Mouse (Mus musculus) C2C12 (cell line): ENCODE measurements at regions not wholly inside any gene's neighbourhood (a gene's known extent, or its start where the extent isn't known, plus 50 kb on each side); places are given as distances from the start of the nearest gene placed in this dataset.
A peak's percentile ranks its signal among the peaks of the same experiment; 100 is the strongest.

Experiments
- H3K27me3 ChIP-seq: one replicate; pipeline ENCODE4 v1.6.1; 2011; ENCODE audit not compliant: control insufficient read depth, insufficient read depth, insufficient read length
- H3K36me3 ChIP-seq: one replicate; pipeline ENCODE4 v1.6.1; 2011; ENCODE audit not compliant: control insufficient read depth, insufficient read depth
- H3K4me3 ChIP-seq: one replicate; pipeline ENCODE4 v1.5.1; 2011; ENCODE audit warnings: mild to moderate bottlenecking, control low read depth; ENCODE audit not compliant: poor library complexity, insufficient read depth, severe bottlenecking
- H3K79me2 ChIP-seq: one replicate; pipeline ENCODE4 v1.6.1; 2011; ENCODE audit not compliant: control insufficient read depth, insufficient read depth
- H3K79me3 ChIP-seq: one replicate; pipeline ENCODE4 v1.6.1; 2011; ENCODE audit warnings: low read depth, control low read depth
- H3ac ChIP-seq: one replicate; pipeline ENCODE3; 2011; ENCODE audit warnings: low read depth; ENCODE audit not compliant: control insufficient read depth, insufficient read length
- CEBPB ChIP-seq: IDR thresholded peaks from one replicate; pipeline ENCODE4 v1.6.1; 2011; ENCODE audit warnings: low read depth, mild to moderate bottlenecking, control low read depth, moderate library complexity
- CTCF ChIP-seq: IDR thresholded peaks from one replicate; pipeline ENCODE4 v1.5.1; 2011; ENCODE audit not compliant: control insufficient read depth, insufficient read depth, insufficient read length
- FOSL1 ChIP-seq: IDR thresholded peaks from one replicate; pipeline ENCODE4 v1.8.0; 2011; ENCODE audit warnings: mild to moderate bottlenecking, low read length; ENCODE audit not compliant: poor library complexity, insufficient read depth, severe bottlenecking
- MAX ChIP-seq: IDR thresholded peaks from one replicate; pipeline ENCODE4 v1.6.1; 2011; ENCODE audit warnings: mild to moderate bottlenecking, control low read depth
- MYOD1 ChIP-seq: IDR thresholded peaks from one replicate; pipeline ENCODE4 v1.6.1; 2011; ENCODE audit warnings: low read depth; ENCODE audit not compliant: control insufficient read depth, insufficient read length
- MYOG ChIP-seq: IDR thresholded peaks from one replicate; pipeline ENCODE4 v1.6.1; 2011; ENCODE audit not compliant: control insufficient read depth, insufficient read length; ENCODE audit errors: extremely low read depth
- USF1 ChIP-seq: IDR thresholded peaks from one replicate; pipeline ENCODE4 v1.6.1; 2011; ENCODE audit warnings: low read depth, mild to moderate bottlenecking, control low read depth, moderate library complexity

DNA sequence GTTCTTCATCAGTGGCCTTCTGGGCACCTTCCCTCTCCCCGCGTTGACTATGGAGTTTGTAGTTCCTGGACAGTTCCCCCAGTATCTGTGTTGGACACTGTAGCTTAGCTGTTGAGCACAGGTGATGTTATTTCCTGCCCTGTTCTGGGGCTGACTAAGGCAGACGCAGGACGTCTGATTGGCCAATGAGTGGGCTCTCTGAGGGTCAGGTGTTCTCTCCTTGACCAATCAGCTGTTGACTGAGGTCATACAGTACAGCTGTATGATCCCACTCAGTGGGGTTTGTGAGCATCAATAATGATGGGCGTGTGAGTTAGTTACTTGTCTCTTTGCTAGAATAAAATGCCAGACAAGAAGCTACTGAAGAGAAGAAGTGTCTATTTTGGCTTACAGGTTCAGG lies 91.6 kb upstream of the Zc3h12a start:
- H3K79me2 ChIP-seq = no peaks in the 10 kb centered on the region
- H3ac ChIP-seq = no peak overlapping the region
- H3K27me3 ChIP-seq = no peaks in the 10 kb centered on the region
- H3K4me3 ChIP-seq = no peak overlapping the region
- H3K36me3 ChIP-seq = no peaks in the 10 kb centered on the region
- TF ChIP-seq USF1 (peak; percentile 20), MYOD1 (no peak)
- no peaks in the 10 kb centered on the region for H3K79me3 ChIP-seq

DNA sequence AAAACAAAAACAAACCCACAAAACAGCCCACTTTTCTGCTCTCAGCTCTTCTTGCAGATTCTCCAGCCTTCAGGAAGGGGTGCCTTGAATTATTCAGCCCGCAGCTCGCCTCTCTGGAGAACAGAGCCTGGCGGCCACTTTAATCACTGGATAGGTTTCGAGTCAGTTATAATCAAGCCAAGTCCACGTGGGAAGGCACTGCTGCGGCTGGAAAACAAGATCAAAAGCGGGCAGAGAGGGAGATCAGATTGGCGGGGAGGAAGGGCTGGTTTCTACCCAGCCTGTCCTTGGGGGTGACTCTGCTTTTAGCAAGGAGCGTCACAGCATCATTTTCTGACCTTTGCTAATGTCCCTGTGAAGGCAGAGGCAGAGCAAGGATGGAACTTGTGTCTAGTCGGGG lies 86.7 kb upstream of the Zc3h12a start:
- no peak overlapping the region for H3K4me3 ChIP-seq
- H3K79me3 ChIP-seq = no peaks in the 10 kb centered on the region
- no peaks in the 10 kb centered on the region for H3K79me2 ChIP-seq
- no peak overlapping the region for H3ac ChIP-seq
- H3K36me3 ChIP-seq = no peaks in the 10 kb centered on the region
- H3K27me3 ChIP-seq = no peaks in the 10 kb centered on the region
- TF ChIP-seq USF1 (no peak), CTCF (no peak), CEBPB (no peak), MYOG (no peak), FOSL1 (no peak), MYOD1 (no peak), MAX (no peak)

DNA sequence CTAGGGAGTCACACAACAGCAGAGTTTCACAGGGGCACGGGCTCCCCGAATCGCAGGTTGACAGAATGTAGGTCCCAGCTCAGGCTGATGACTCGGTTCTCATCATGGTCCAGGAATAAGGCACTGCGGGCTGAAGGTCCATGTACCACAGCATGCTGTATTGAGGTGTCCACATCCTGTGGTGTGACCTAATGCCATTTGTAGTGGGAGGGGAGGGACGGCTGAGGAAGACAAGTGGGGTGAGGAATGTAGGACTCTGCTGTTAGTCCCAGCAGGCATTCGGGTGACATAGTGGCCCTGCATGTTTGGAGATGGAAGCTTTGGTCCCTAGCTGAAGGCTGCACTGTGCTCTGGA lies 84.5 kb upstream of the Zc3h12a start:
- no peak for TF ChIP-seq CEBPB
- TF ChIP-seq MAX = no peak
- no peak for TF ChIP-seq MYOD1
- TF ChIP-seq USF1 = no peak
- no peak for TF ChIP-seq MYOG
- no peak for TF ChIP-seq FOSL1
- TF ChIP-seq CTCF = no peak
- Histone ChIP-seq H3K79me3 (no peaks in the 10 kb centered on the region), H3K27me3 (no peaks in the 10 kb centered on the region), H3K36me3 (no peaks in the 10 kb centered on the region), H3ac (peak overlapping the region; percentile 2), H3K4me3 (no peak overlapping the region), H3K79me2 (no peaks in the 10 kb centered on the region)

DNA sequence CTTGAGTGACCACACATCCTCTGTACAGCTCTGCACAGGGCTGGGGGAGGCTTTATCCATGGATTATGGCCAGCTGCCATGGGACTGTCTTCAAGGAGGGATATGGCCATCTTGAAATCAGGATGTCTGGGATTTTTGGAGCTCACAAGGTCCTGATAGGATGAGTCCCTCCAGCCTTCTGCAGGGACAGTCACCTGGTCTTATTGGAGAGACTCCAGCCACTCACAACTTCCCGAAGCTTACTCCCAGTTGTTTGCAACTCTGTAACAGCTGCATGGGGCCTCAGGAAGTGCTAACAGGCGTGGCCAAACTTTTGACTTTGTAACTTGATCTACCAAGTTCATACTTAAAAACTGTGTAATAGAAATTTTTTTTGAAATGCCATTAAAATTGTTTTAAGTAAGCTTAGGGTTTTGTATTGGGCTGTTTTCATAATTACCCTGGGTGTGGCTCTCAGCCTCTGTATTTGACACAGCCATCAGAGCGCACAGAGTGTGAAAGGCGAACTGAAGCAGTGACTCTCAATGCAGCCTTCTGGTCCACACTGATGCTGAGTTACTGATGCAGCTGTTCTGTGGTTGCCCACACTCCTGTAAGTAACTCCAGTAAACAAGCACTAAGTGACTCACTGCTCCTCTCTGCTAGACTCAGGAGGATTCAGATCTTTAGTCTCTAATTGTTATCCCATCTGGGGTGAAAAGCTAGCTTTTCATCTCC lies 84.0 kb upstream of the Zc3h12a start:
- peak; percentile 30 for TF ChIP-seq MAX
- peak; percentile 98 for TF ChIP-seq MYOD1
- TF ChIP-seq USF1 = peak; percentile 57
- no peak for TF ChIP-seq MYOG
- TF ChIP-seq FOSL1 = peak; percentile 57
- TF ChIP-seq CEBPB = no peak
- no peak for TF ChIP-seq CTCF

DNA sequence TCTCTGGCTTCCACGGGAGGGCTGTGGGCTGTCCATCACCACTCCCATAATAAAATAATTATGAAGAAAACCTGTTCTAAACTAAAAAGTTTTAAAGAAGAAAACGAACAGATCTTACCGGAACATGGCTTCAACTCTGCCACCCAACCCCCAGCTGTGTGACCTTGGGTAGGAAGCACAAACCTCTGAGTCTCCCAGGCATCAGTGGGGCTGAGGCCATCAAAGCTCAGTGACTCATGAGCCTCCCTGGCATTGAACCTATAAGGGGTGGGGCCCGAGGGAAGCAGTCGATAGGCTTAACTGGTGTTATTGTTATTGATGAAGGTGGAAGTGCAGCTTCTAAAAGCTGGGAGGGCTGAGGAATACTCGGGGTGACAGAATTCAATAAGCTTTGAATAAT lies 83.1 kb upstream of the Zc3h12a start:
- TF ChIP-seq MAX (no peak), FOSL1 (peak; percentile 15)
- Histone ChIP-seq H3ac (no peak overlapping the region), H3K79me3 (no peaks in the 10 kb centered on the region), H3K27me3 (no peaks in the 10 kb centered on the region), H3K79me2 (no peaks in the 10 kb centered on the region), H3K36me3 (no peaks in the 10 kb centered on the region), H3K4me3 (peak overlapping the region; percentile 32)

More for the DNA sequence above, 84.0 kb upstream of the Zc3h12a start:
- peak overlapping the region; percentile 8 for H3ac ChIP-seq
- H3K27me3 ChIP-seq = no peaks in the 10 kb centered on the region
- no peak overlapping the region for H3K4me3 ChIP-seq
- H3K79me3 ChIP-seq = no peaks in the 10 kb centered on the region
- H3K36me3 ChIP-seq = no peaks in the 10 kb centered on the region
- no peaks in the 10 kb centered on the region for H3K79me2 ChIP-seq

DNA sequence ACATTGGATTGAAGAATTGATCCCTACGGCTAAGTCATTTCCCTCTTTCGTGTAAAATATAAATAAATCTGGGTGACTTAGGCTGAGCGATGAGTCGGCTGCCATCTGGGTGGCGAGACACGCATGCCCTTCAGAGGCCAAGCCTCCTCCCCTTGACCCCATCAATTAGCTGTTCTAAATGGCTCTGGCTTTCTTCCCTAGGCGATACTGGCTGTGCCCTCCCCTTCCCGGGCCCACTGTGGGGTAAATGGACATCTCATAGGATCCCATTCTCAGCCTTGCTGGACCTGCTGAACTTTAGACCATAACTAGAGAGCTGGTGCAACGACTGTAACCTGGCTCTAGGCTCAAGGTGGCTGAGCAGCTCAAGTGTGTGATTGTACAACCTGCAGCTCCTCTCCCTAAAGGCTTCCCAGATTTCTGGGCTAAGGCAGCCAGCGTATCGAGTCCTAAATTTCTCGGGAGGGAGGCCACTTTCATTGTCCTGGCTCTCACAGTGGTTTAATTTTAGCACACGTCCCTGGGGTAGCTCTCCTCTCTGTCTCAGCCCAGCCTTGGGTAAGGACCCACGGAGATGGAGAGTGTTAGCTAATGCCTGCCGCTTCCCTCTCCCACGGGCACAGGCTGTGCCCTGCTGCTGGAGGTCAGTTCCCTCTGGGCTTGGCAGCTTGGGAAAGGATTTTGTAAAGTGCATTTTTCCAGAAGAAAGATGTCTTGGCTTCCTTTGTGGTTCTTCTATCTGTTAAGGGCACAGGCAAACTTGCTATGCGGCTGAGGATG lies 80.7 kb upstream of the Zc3h12a start:
- H3K27me3 ChIP-seq = no peaks in the 10 kb centered on the region
- H3K36me3 ChIP-seq = no peaks in the 10 kb centered on the region
- H3ac ChIP-seq = no peak overlapping the region
- TF ChIP-seq MAX = no peak
- TF ChIP-seq USF1 = no peak
- TF ChIP-seq FOSL1 = no peak
- TF ChIP-seq CTCF = no peak
- no peak for TF ChIP-seq CEBPB
- TF ChIP-seq MYOG = no peak
- TF ChIP-seq MYOD1 = no peak
- no peaks in the 10 kb centered on the region for H3K79me2 ChIP-seq
- no peak overlapping the region for H3K4me3 ChIP-seq
- no peaks in the 10 kb centered on the region for H3K79me3 ChIP-seq
